Mouse (Mus musculus) layer of hippocampus, adult 9-11 months (tissue): ENCODE results near the gene Dnaaf5.

ENCODE experiments used
- DNase-seq: peaks from one replicate; pipeline ENCODE4 v3.0.0; 2022

The Dnaaf5 gene

GRCm38 (mm10) chr5:139143890-139144289 is 6.1 kb upstream of the Dnaaf5 start:
- no peak for DNase-seq

- no peak for DNase-seq
Measured at GRCm38 (mm10) chr5:139145726-139146125, 4.3 kb upstream of the Dnaaf5 start.

- no peak for DNase-seq
Measured at GRCm38 (mm10) chr5:139146476-139147075, 3.4 kb upstream of the Dnaaf5 start.

GRCm38 (mm10) chr5:139147178-139148078 is 2.6 kb upstream of the Dnaaf5 start:
- DNase-seq, result peak; percentile 65

- DNase-seq, result peak; percentile 35
Measured at GRCm38 (mm10) chr5:139149006-139149672, 884 bp upstream of the Dnaaf5 start.

- DNase-seq, result no peak
Measured at GRCm38 (mm10) chr5:139150603-139151031, 594 bp downstream of the Dnaaf5 start.

GRCm38 (mm10) chr5:139160899-139161298 is 10.9 kb downstream of the Dnaaf5 start:
- no peak for DNase-seq

GRCm38 (mm10) chr5:139161632-139162031 is 11.6 kb downstream of the Dnaaf5 start:
- DNase-seq, result no peak

GRCm38 (mm10) chr5:139166781-139167361 is 16.8 kb downstream of the Dnaaf5 start:
- DNase-seq, result no peak

- no peak for DNase-seq
Measured at GRCm38 (mm10) chr5:139167548-139167947, 17.5 kb downstream of the Dnaaf5 start.

GRCm38 (mm10) chr5:139171929-139172328 is 21.9 kb downstream of the Dnaaf5 start:
- no peak for DNase-seq

- no peak for DNase-seq
Measured at GRCm38 (mm10) chr5:139174141-139174540, 24.1 kb downstream of the Dnaaf5 start.

- DNase-seq, result no peak
Measured at GRCm38 (mm10) chr5:139174556-139175547, 24.8 kb downstream of the Dnaaf5 start.

GRCm38 (mm10) chr5:139178895-139179631 is 29.0 kb downstream of the Dnaaf5 start:
- DNase-seq, result peak; percentile 52

- peak; percentile 58 for DNase-seq
Measured at GRCm38 (mm10) chr5:139183131-139183530, 33.1 kb downstream of the Dnaaf5 start.

- DNase-seq, result no peak
Measured at GRCm38 (mm10) chr5:139183601-139184000, 33.6 kb downstream of the Dnaaf5 start.

- DNase-seq, result no peak
Measured at GRCm38 (mm10) chr5:139184897-139185296, 34.9 kb downstream of the Dnaaf5 start.

- DNase-seq, result no peak
Measured at GRCm38 (mm10) chr5:139189726-139190125, 39.7 kb downstream of the Dnaaf5 start.

GRCm38 (mm10) chr5:139190958-139191357 is 40.9 kb downstream of the Dnaaf5 start:
- peak; percentile 47 for DNase-seq

GRCm38 (mm10) chr5:139198779-139199178 is 48.8 kb downstream of the Dnaaf5 start:
- no peak for DNase-seq

- DNase-seq, result no peak
Measured at GRCm38 (mm10) chr5:139199636-139199994, 49.6 kb downstream of the Dnaaf5 start.
